Mouse (Mus musculus): ENCODE measurements around the gene Phc2. TPM values are rescaled to one million over a fixed set of nuclear protein-coding genes. Genes with fewer than 3 reads are reported as not detected.

The Phc2 gene
- total RNA-seq, 1 experiment from 2014 or later, result 15.0 TPM

DNA sequence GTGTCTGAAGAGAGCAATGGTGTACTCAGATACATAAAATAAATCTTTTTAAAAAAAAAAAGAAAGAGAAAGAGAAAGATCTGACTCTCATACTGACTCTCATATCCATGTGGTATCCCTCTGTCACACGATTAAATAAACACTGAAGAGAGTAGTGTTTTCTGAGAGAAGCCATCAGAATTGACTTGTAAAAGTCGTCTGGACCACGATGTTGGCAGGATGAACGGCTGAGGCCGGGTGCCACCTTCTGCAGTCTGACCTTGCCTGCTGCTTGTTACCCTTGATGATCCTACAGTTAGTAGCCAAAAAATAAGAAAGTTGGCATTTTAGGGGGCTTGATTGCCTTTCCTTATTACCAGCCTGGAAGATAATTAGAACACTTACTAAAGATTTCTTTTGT lies 78.3 kb downstream of the Phc2 start:
- no peak for ATAC-seq (replicated peaks; ENCODE audit: insufficient number of reproducible peaks, low FRiP score, low TSS enrichment, poor library complexity, severe bottlenecking)

DNA sequence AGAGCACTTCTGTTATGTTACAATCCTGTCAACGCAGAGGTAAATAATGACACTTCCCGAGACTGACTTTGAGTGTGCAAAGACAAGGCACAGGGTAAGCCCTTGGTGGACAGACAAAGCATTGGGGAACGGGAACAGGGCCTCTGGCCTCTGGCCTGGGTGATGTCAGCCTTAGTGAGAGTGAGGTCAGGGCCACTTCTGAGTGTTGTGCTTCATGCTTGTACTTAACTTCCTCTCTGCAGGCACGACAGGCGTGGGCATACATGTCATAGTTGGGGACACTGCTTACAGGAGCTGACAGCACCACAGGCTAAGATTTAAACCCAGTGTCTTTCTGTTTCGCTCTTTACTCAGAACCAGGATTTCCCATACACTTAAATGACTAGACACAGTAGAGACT lies 79.0 kb downstream of the Phc2 start:
- peak; percentile 83 for ATAC-seq (replicated peaks; ENCODE audit: insufficient number of reproducible peaks, low FRiP score, low TSS enrichment, poor library complexity, severe bottlenecking)

DNA sequence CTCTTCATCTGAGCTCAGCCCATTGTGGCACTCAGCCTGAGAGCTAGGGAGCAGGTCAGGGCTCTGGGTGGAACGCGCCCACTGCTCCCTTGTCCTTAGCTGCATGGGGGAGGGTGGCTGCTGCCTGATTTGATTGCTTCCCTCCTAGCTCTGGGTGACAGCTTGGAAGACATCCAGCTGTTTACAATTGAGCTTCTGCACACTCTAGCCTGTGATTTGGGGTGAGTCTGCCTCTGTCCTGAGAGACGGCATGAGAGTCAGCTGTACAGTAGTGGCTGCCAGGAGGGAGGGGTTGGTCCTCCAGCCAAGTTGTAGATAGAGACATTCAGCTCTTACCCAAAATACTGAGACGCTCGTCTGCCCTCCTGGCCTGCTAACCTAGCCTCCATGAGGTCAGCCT lies 79.7 kb downstream of the Phc2 start:
- no peak for ATAC-seq (replicated peaks; ENCODE audit: insufficient number of reproducible peaks, low FRiP score, low TSS enrichment, poor library complexity, severe bottlenecking)

GRCm38 (mm10) chr4:128734721-128735671 lies 80.5 kb downstream of the Phc2 start:
- ATAC-seq (replicated peaks; ENCODE audit: insufficient number of reproducible peaks, low FRiP score, low TSS enrichment, poor library complexity, severe bottlenecking), result peak; percentile 52

DNA sequence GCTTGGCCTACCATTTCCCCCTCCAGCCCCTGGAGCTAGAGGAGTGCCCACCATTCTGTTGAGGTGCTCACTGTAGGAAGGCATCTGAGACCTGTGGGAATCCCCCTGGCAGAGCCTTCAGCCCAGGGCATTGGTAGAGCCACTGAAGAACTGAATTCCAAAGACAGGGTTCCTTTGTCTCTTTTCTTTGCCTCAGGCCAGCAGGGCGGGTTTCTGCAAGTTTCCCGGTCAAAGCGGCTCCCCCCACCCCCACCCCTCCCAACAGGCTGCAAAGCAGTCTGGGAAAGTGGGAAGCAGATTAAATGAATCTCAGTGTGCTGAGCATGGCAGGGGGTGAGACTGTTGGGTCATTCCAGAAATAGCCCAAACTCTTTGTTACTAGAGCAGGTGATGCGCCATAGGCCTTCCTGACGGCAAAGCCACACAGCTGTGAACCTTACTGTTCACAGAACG lies 82.7 kb downstream of the Phc2 start:
- no peak for ATAC-seq (replicated peaks; ENCODE audit: insufficient number of reproducible peaks, low FRiP score, low TSS enrichment, poor library complexity, severe bottlenecking)

DNA sequence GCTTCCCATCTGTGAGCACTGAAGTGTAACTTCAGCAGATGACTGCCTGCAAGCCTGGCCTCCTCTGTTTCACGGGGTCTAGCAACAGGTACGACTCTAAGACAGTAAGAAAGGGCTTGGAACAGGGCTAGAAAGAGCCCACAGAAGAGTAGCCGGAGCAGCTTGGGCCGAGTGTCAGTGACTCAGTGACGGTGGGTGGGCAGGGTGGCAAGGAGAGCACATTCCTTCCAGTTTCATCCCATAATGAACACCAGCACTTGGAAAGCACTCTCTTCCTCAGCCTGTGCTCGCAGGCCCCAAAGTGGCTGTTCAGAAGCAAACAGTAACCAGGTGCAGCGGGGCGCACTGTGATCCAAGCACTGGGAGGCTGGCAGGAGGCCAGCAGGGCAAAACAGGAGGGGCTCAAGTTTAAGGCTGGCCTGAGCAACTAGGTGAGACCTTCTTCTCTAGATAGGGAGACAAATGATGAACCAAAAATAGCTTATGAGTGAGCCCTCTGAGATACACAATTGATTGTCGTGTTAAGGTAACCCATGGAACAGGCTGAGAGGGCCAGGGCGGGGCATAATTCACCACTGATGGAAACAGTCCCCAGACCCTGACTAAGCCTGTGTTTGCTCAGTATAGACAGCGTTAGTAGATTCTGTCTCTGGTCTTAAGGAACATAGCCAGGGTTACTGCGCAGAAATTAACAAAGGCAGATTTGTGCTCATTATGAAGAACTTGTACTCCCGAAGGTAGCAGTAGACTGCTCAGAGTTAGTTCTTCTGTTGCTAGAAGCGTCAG lies 83.5 kb downstream of the Phc2 start:
- ATAC-seq (replicated peaks; ENCODE audit: insufficient number of reproducible peaks, low FRiP score, low TSS enrichment, poor library complexity, severe bottlenecking), result no peak

DNA sequence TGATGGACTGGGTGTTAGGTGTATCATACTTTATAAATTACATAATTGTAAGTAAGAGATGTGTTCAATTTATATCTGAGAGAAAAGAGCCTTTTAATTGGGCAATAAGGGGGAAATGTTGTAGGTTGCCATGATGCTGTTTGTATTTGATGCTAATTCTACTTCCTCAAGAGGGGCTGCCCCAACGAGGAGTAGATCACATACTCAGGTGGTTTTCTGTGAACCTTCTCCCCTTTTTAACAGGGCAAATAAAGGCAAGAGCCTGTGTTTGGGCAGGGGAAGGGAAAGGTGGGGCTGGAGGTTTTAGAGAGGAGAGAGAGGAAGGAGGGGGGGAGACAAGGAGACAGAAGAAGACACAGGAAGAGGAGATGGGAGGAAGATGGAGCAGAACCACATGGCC lies 86.4 kb downstream of the Phc2 start:
- ATAC-seq (replicated peaks; ENCODE audit: insufficient number of reproducible peaks, low FRiP score, low TSS enrichment, poor library complexity, severe bottlenecking), result no peak

DNA sequence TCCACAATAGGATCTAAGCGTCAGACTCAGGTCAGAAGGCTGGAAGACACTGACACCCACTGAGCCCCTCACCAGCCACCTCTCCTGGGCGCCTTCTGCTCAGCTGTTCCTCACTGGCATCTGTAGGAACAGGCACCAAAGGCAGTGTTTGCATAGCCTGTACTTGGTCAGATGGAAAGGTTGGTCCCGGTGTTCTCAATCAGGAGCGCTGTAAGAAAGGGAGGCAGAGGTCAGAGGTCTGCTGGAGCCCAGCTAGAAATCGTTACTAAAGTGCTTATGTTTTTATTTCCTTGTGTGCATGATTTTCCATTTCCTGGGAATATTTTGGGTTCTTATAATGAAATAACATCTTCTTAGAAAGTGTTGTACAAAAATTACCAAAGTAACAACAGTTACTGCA lies 87.4 kb downstream of the Phc2 start:
- ATAC-seq (replicated peaks; ENCODE audit: insufficient number of reproducible peaks, low FRiP score, low TSS enrichment, poor library complexity, severe bottlenecking), result no peak

GRCm38 (mm10) chr4:128742379-128742970 lies 88.0 kb downstream of the Phc2 start:
- ATAC-seq (replicated peaks; ENCODE audit: insufficient number of reproducible peaks, low FRiP score, low TSS enrichment, poor library complexity, severe bottlenecking), result no peak

GRCm38 (mm10) chr4:128743031-128743626 lies 88.6 kb downstream of the Phc2 start:
- no peak for ATAC-seq (replicated peaks; ENCODE audit: insufficient number of reproducible peaks, low FRiP score, low TSS enrichment, poor library complexity, severe bottlenecking)

- ATAC-seq (replicated peaks; ENCODE audit: insufficient number of reproducible peaks, low FRiP score, low TSS enrichment, poor library complexity, severe bottlenecking), result no peak
Observed at GRCm38 (mm10) chr4:128745160-128745559, 90.7 kb downstream of the Phc2 start.

GRCm38 (mm10) chr4:128747614-128748270 lies 93.2 kb downstream of the Phc2 start:
- no peak for ATAC-seq (replicated peaks; ENCODE audit: insufficient number of reproducible peaks, low FRiP score, low TSS enrichment, poor library complexity, severe bottlenecking)

GRCm38 (mm10) chr4:128748309-128748708 lies 93.8 kb downstream of the Phc2 start:
- no peak for ATAC-seq (replicated peaks; ENCODE audit: insufficient number of reproducible peaks, low FRiP score, low TSS enrichment, poor library complexity, severe bottlenecking)

GRCm38 (mm10) chr4:128751006-128751405 lies 96.5 kb downstream of the Phc2 start:
- ATAC-seq (replicated peaks; ENCODE audit: insufficient number of reproducible peaks, low FRiP score, low TSS enrichment, poor library complexity, severe bottlenecking), result no peak

- no peak for ATAC-seq (replicated peaks; ENCODE audit: insufficient number of reproducible peaks, low FRiP score, low TSS enrichment, poor library complexity, severe bottlenecking)
Observed at GRCm38 (mm10) chr4:128752031-128752757, 97.7 kb downstream of the Phc2 start.

DNA sequence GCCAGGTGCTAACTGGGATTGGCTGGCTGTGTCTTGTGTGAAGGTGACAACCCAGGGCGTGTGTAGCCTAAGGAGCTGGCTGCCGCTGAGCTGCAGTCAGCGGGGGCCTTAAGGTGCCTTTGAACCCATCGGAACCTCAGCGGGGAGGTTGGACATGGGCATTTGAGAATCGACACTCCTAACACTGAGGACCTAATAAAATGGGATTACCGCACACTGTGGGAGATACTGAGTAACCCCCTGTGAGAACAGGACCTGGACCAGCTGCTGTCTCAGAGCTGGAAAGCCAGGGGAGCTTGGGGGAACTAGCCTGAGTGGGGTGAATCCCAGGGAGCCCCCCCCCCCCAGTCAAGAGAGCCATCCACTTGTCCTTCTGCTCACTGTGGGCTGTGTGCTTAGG lies 99.1 kb downstream of the Phc2 start:
- no peak for ATAC-seq (replicated peaks; ENCODE audit: insufficient number of reproducible peaks, low FRiP score, low TSS enrichment, poor library complexity, severe bottlenecking)

DNA sequence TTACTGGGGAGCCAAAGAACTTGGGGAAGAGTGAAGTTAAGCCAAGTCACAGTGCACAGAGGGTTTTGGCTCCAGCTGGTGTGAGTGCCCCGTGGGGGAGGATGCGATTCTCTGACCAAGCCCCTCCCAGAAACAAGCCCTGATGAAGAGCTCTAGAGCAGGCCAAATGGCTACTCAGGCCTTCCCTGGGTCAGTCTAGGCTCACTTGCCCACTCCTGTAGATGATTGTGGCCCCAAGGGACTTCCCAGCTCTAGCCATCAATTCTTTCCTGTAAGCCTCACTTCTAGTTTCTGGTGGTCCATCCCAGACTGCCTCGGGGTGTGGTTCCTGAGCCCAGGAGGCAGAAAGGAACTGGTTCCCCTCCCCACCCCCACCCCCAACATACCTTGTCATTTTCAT lies 100.6 kb downstream of the Phc2 start, which contains the start of gene A3galt2:
TSS of gene A3galt2 (plus strand) at position 301 of the 400 bp plus-strand sequence.
- ATAC-seq (replicated peaks; ENCODE audit: insufficient number of reproducible peaks, low FRiP score, low TSS enrichment, poor library complexity, severe bottlenecking), result no peak

DNA sequence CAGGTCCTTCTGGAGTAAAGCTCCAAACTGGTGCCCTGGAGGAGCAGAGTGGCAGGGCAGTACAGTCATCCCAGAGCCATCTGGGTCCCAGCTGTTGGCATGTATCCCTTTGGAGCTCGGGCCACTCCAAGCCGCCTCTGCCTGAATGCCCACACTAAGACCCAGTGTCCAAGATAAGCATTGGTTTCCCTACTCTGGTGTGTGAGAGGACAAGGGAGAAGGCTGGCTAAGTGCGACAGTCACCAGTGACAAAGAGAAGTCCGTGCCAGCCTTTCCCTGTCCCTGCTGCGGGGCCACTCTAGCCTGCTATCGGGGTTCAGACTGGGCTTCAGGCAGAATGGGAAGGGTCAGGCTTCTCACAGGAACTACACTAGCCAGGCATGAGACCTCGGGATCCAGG lies 101.4 kb downstream of the Phc2 start:
- ATAC-seq (replicated peaks; ENCODE audit: insufficient number of reproducible peaks, low FRiP score, low TSS enrichment, poor library complexity, severe bottlenecking), result no peak

All from monocyte, adult 5-6 weeks (primary cell).